Mouse (Mus musculus) frontal cortex, adult 2 months (tissue): ENCODE data around the gene Opa3. TPM values are rescaled to one million over a fixed set of nuclear protein-coding genes. Genes with fewer than 3 reads are reported as not detected.
A peak's percentile ranks its signal among the peaks of the same experiment; 100 is the strongest.

Experiments used
- DNase-seq, 2 experiments: peaks; one replicate each; pipeline ENCODE4 v3.0.0; 2022; ENCODE audit warnings: low spot score in 1 of 2; ENCODE audit errors: extremely low spot score in 1 of 2
- polyA plus RNA-seq: library from polyadenylated mRNA; depleted of rRNA; stranded (reverse); fragments of >200 nt; gene quantifications from 2 replicates; pipeline ENCODE4 v1.2.3, GENCODE M21; 2012

The Opa3 gene
- polyA plus RNA-seq, 1 experiment: 40.9 TPM

GRCm38 (mm10) chr7:19240905-19241463, 12.8 kb downstream of the Opa3 start:
- no peak for DNase-seq

GRCm38 (mm10) chr7:19242005-19242404, 13.9 kb downstream of the Opa3 start:
- DNase-seq: no peak

- DNase-seq: peak in 1 of 2 experiments; percentile 59
Measured at GRCm38 (mm10) chr7:19243858-19244257, 15.7 kb downstream of the Opa3 start.

- DNase-seq: no peak
Measured at GRCm38 (mm10) chr7:19245083-19245482, 16.9 kb downstream of the Opa3 start.

- DNase-seq: no peak
Measured at GRCm38 (mm10) chr7:19246855-19247254, 18.7 kb downstream of the Opa3 start.

- no peak for DNase-seq
Measured at GRCm38 (mm10) chr7:19247511-19247910, 19.4 kb downstream of the Opa3 start.

GRCm38 (mm10) chr7:19252078-19252477, 23.9 kb downstream of the Opa3 start:
- no peak for DNase-seq

GRCm38 (mm10) chr7:19253437-19253836, 25.3 kb downstream of the Opa3 start:
- no peak for DNase-seq

GRCm38 (mm10) chr7:19255395-19255794, 27.3 kb downstream of the Opa3 start:
- no peak for DNase-seq

GRCm38 (mm10) chr7:19256567-19256966, 28.4 kb downstream of the Opa3 start:
- DNase-seq: no peak

GRCm38 (mm10) chr7:19257390-19258022, 29.4 kb downstream of the Opa3 start:
- peak; percentile 58 to 61 for DNase-seq

GRCm38 (mm10) chr7:19258336-19258735, 30.2 kb downstream of the Opa3 start:
- DNase-seq: no peak

- DNase-seq: no peak
Measured at GRCm38 (mm10) chr7:19265147-19265546, 37.0 kb downstream of the Opa3 start.

GRCm38 (mm10) chr7:19265928-19266822, 38.0 kb downstream of the Opa3 start:
- no peak for DNase-seq

- DNase-seq: no peak
Measured at GRCm38 (mm10) chr7:19267051-19267450, 38.9 kb downstream of the Opa3 start.

- DNase-seq: no peak
Measured at GRCm38 (mm10) chr7:19268993-19269681, 41.0 kb downstream of the Opa3 start.

GRCm38 (mm10) chr7:19269721-19270441, 41.7 kb downstream of the Opa3 start:
- DNase-seq: no peak

GRCm38 (mm10) chr7:19270509-19271237, 42.5 kb downstream of the Opa3 start:
- DNase-seq: no peak
